Mouse (Mus musculus): ENCODE measurements around the gene Acss2.

- no peak for TF ChIP-seq CTCF (IDR thresholded peaks at IDR 0.05; ENCODE audit: borderline replicate concordance, extremely low read depth, insufficient read depth, insufficient read length)
- TF ChIP-seq POLR2A (IDR thresholded peaks at IDR 0.05; ENCODE audit: borderline replicate concordance, extremely low read depth, insufficient read depth, insufficient read length, poor library complexity, severe bottlenecking) = no peak
Observed at GRCm38 (mm10) chr2:155507721-155508470, 9.9 kb upstream of the Acss2 start.

Measured in brain, embryonic 14.5 days (tissue).